Mouse (Mus musculus): ENCODE data around the gene Mterf1a. TPM values are rescaled to one million over a fixed set of nuclear protein-coding genes. Genes with fewer than 3 reads are reported as not detected.
"Not testable (repeated sequence)": the region's sequence is repeated elsewhere in the genome, so short reads cannot be mapped to it uniquely, and the experiment has no call there.

Mterf1a gene
- 9.9 and 11.7 TPM in 2 replicates for polyA plus RNA-seq (2014; fragmentation: Nextera tagmentation; extraction: Ambion mirVana)

DNA sequence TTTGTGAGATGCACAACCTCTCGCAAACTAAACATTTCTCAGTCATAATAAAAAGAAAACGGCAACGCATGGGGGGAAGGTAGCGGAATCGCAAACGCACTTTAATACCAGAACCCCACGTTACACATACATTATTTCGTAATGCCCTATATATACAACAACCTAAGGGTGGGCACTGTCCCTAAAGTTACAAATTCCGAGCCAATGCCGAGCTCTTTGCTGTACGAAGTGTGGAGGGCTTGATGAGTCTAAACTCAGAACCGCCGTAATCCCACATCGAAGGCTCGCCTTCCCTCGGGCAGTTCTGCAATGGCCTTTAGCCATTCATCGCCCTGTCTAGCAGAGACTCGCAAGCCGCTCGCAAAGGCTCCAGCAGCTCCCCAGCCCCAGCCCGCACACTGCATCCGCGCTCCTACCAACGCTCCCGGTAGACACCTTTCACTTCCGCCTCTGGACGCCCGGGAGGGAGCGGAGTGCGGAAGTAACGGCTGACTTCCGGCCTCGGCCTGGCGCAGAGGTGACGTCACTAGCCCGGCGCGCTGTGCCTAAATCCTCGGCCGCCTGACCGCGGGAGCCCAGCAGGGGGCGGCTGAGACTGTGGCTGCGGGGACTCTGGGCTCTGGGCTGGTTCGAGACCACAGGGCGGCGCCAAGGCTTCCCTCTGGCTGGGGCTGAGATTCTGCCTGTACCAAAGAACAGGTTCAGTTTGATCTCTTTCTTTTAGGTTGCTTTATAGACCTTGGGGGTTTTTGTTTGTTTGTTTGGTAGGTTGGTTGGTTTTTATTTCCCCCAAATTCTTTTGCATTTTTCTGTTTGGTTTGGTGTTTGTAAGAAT is at the start of gene Mterf1a:
Gene Mterf1a (minus strand): TSS at position 475 of the 835 bp plus-strand sequence.
- ATAC-seq (replicated peaks; ENCODE audit: low FRiP score): peak; percentile 100
- Histone ChIP-seq H3K9ac (ENCODE audit: low read depth, low read length) (peak within 1 kb of the TSS; percentile 67), H3K4me2 (peak within 1 kb of the TSS; percentile 75), H3K4me3 (ENCODE audit: low read depth, low read length) (peak within 1 kb of the TSS; percentile 58)
- not testable (repeated sequence) for H3K36me3 ChIP-seq (ENCODE audit: control insufficient read depth, insufficient read depth, low read length); H3K27me3 ChIP-seq (replicated peaks; ENCODE audit: control insufficient read depth, insufficient read depth, low read length); DNase-seq (ENCODE audit: low spot score); H3K4me1 ChIP-seq (replicated peaks; ENCODE audit: control insufficient read depth, insufficient read depth, low read length); H3K9me3 ChIP-seq (ENCODE audit: control insufficient read depth, low read length); H3K27ac ChIP-seq (ENCODE audit: low read depth, low read length)
- WGBS: 6% methylated on average over 6 of the region's 47 CpGs

DNA sequence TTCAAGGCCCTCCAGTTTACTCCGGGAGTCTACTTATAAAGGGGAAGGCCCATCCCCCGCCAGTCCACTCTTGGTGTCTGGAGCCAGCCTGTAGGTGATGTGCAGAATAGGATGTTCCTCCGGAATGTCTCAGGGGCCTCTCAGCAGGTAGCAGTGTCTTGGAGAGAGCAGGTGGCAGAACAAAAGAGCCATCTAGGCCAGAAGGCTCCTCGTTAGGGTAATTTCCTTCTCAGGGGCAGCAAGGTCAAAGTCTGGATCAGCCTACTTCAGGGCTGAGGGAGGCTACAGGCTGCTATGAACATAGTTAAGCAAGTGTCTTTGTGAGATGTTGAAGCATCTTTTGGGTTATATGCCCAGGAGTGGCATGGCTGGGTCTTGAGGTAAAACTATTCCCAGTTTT is 49.4 kb upstream of the Mterf1a start:
- 83% methylated on average over 4 of the region's 4 CpGs for WGBS
- H3K36me3 ChIP-seq (ENCODE audit: control insufficient read depth, insufficient read depth, low read length); H3K4me3 ChIP-seq (ENCODE audit: low read depth, low read length); ATAC-seq (replicated peaks; ENCODE audit: low FRiP score); H3K4me1 ChIP-seq (replicated peaks; ENCODE audit: control insufficient read depth, insufficient read depth, low read length); H3K9ac ChIP-seq (ENCODE audit: low read depth, low read length); H3K4me2 ChIP-seq; H3K27me3 ChIP-seq (replicated peaks; ENCODE audit: control insufficient read depth, insufficient read depth, low read length); DNase-seq (ENCODE audit: low spot score); H3K27ac ChIP-seq (ENCODE audit: low read depth, low read length); H3K9me3 ChIP-seq (ENCODE audit: control insufficient read depth, low read length): not testable (repeated sequence)

- no peak for ATAC-seq (replicated peaks; ENCODE audit: low FRiP score)
- peaks cover 14% of the 10 kb centered on the region for H3K4me1 ChIP-seq (replicated peaks; ENCODE audit: control insufficient read depth, insufficient read depth, low read length)
- no peak overlapping the region for H3K4me2 ChIP-seq
- DNase-seq (ENCODE audit: low spot score): no peak
- H3K27ac ChIP-seq (ENCODE audit: low read depth, low read length): no peak overlapping the region
- no peaks in the 10 kb centered on the region for H3K9me3 ChIP-seq (ENCODE audit: control insufficient read depth, low read length)
- over 99% methylated on average over 2 of the region's 2 CpGs for WGBS
- H3K36me3 ChIP-seq (ENCODE audit: control insufficient read depth, insufficient read depth, low read length): no peaks in the 10 kb centered on the region; the same call in 1 of the 2 replicates
- H3K27me3 ChIP-seq (replicated peaks; ENCODE audit: control insufficient read depth, insufficient read depth, low read length): no peaks in the 10 kb centered on the region
- H3K4me3 ChIP-seq (ENCODE audit: low read depth, low read length): no peak overlapping the region
- H3K9ac ChIP-seq (ENCODE audit: low read depth, low read length): no peak overlapping the region
These were observed 47.5 kb upstream of the Mterf1a start for GRCm38 (mm10) chr5:3941240-3941639.

- H3K4me2 ChIP-seq: no peak overlapping the region
- H3K9me3 ChIP-seq (ENCODE audit: control insufficient read depth, low read length): no peaks in the 10 kb centered on the region
- no peaks in the 10 kb centered on the region for H3K27me3 ChIP-seq (replicated peaks; ENCODE audit: control insufficient read depth, insufficient read depth, low read length)
- peaks cover 14% of the 10 kb centered on the region for H3K4me1 ChIP-seq (replicated peaks; ENCODE audit: control insufficient read depth, insufficient read depth, low read length)
- no peak overlapping the region for H3K9ac ChIP-seq (ENCODE audit: low read depth, low read length)
- 86% methylated on average over 5 of the region's 5 CpGs for WGBS
- H3K36me3 ChIP-seq (ENCODE audit: control insufficient read depth, insufficient read depth, low read length): no peaks in the 10 kb centered on the region; the same call in 1 of the 2 replicates
- ATAC-seq (replicated peaks; ENCODE audit: low FRiP score): no peak
- no peak overlapping the region for H3K27ac ChIP-seq (ENCODE audit: low read depth, low read length)
- DNase-seq (ENCODE audit: low spot score): no peak
- H3K4me3 ChIP-seq (ENCODE audit: low read depth, low read length): no peak overlapping the region
These were observed 45.6 kb upstream of the Mterf1a start for GRCm38 (mm10) chr5:3939335-3939734.

DNA sequence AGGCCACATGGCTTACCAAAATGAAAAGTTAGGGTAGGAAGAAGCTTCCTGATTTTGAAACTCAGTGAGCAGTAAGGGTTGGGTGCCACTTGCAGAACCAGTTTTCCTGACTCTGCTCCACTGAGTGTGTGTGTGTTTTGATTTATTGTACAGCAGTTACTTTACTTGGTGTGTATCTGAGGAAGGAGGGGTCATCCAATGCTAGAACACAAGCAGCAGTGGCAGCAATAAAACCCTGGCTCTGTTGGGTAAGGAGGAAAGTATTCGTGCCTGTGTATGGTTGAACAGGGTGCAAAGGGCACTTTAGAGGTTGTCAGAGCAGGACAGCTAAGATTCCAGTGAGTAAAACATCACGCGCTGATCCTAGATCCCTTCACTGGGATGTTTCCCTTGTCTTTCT is 45.2 kb upstream of the Mterf1a start:
- H3K9ac ChIP-seq (ENCODE audit: low read depth, low read length): no peak overlapping the region
- H3K9me3 ChIP-seq (ENCODE audit: control insufficient read depth, low read length): no peaks in the 10 kb centered on the region
- no peaks in the 10 kb centered on the region for H3K27me3 ChIP-seq (replicated peaks; ENCODE audit: control insufficient read depth, insufficient read depth, low read length)
- 95% methylated on average over 3 of the region's 3 CpGs for WGBS
- H3K4me1 ChIP-seq (replicated peaks; ENCODE audit: control insufficient read depth, insufficient read depth, low read length): peaks cover 14% of the 10 kb centered on the region
- no peak overlapping the region for H3K4me2 ChIP-seq
- H3K36me3 ChIP-seq (ENCODE audit: control insufficient read depth, insufficient read depth, low read length): no peaks in the 10 kb centered on the region; the same call in 1 of the 2 replicates
- H3K27ac ChIP-seq (ENCODE audit: low read depth, low read length): no peak overlapping the region
- ATAC-seq (replicated peaks; ENCODE audit: low FRiP score) (no peak), DNase-seq (ENCODE audit: low spot score) (no peak)
- H3K4me3 ChIP-seq (ENCODE audit: low read depth, low read length): no peak overlapping the region

- no peak for ATAC-seq (replicated peaks; ENCODE audit: low FRiP score)
- H3K9me3 ChIP-seq (ENCODE audit: control insufficient read depth, low read length): no peaks in the 10 kb centered on the region
- no peak overlapping the region for H3K4me3 ChIP-seq (ENCODE audit: low read depth, low read length)
- no peak overlapping the region for H3K9ac ChIP-seq (ENCODE audit: low read depth, low read length)
- DNase-seq (ENCODE audit: low spot score): no peak
- H3K27ac ChIP-seq (ENCODE audit: low read depth, low read length): no peak overlapping the region
- WGBS: 86% methylated on average over 8 of the region's 8 CpGs
- peaks cover 14% of the 10 kb centered on the region for H3K4me1 ChIP-seq (replicated peaks; ENCODE audit: control insufficient read depth, insufficient read depth, low read length)
- H3K36me3 ChIP-seq (ENCODE audit: control insufficient read depth, insufficient read depth, low read length): no peaks in the 10 kb centered on the region; the same call in 1 of the 2 replicates
- H3K27me3 ChIP-seq (replicated peaks; ENCODE audit: control insufficient read depth, insufficient read depth, low read length): no peaks in the 10 kb centered on the region
- no peak overlapping the region for H3K4me2 ChIP-seq
These were observed 42.2 kb upstream of the Mterf1a start for GRCm38 (mm10) chr5:3935778-3936554.

- Histone ChIP-seq H3K27ac (ENCODE audit: low read depth, low read length) (no peak overlapping the region), H3K4me3 (ENCODE audit: low read depth, low read length) (no peak overlapping the region), H3K27me3 (replicated peaks; ENCODE audit: control insufficient read depth, insufficient read depth, low read length) (no peaks in the 10 kb centered on the region), H3K4me1 (replicated peaks; ENCODE audit: control insufficient read depth, insufficient read depth, low read length) (peaks cover 14% of the 10 kb centered on the region), H3K36me3 (ENCODE audit: control insufficient read depth, insufficient read depth, low read length) (no peaks in the 10 kb centered on the region; the same call in 1 of the 2 replicates), H3K4me2 (no peak overlapping the region), H3K9ac (ENCODE audit: low read depth, low read length) (no peak overlapping the region), H3K9me3 (ENCODE audit: control insufficient read depth, low read length) (no peaks in the 10 kb centered on the region)
- 88% methylated on average over 5 of the region's 5 CpGs for WGBS
- ATAC-seq (replicated peaks; ENCODE audit: low FRiP score) (no peak), DNase-seq (ENCODE audit: low spot score) (no peak)
These were observed 41.5 kb upstream of the Mterf1a start for GRCm38 (mm10) chr5:3935266-3935665.

GRCm38 (mm10) chr5:3933551-3933950 is 39.8 kb upstream of the Mterf1a start:
- Histone ChIP-seq H3K9me3 (ENCODE audit: control insufficient read depth, low read length) (no peaks in the 10 kb centered on the region), H3K4me2 (no peak overlapping the region), H3K27ac (ENCODE audit: low read depth, low read length) (no peak overlapping the region), H3K36me3 (ENCODE audit: control insufficient read depth, insufficient read depth, low read length) (no peaks in the 10 kb centered on the region), H3K27me3 (replicated peaks; ENCODE audit: control insufficient read depth, insufficient read depth, low read length) (no peaks in the 10 kb centered on the region), H3K4me3 (ENCODE audit: low read depth, low read length) (no peak overlapping the region), H3K4me1 (replicated peaks; ENCODE audit: control insufficient read depth, insufficient read depth, low read length) (peaks cover 15% of the 10 kb centered on the region), H3K9ac (ENCODE audit: low read depth, low read length) (no peak overlapping the region)
- ATAC-seq (replicated peaks; ENCODE audit: low FRiP score) (no peak), DNase-seq (ENCODE audit: low spot score) (no peak)
- WGBS: 89% methylated on average over 3 of the region's 3 CpGs
